Comparison of ENCODE assay signal across 11 mouse cellular contexts in the genomic region with DNA sequence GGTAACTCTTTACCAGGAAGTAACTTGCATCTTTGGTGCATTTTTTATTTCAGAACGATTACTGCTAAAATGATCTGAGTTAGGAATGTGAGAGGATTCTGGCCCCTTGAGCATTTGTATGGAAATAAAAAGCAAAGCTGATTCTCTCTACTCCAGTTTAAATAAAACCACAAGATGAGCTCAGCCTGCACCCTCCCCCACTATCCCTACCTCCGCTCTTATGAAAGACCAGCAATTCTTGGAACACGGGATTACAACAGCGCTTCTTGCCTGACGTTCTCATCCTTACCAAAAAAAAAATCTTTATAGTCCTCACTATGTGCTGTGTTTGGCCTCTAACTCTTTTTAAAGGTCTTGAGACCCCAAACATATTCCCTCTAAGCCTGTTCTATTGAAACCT.
DNase-seq lines count a peak whose midpoint lies in the region; ATAC-seq and TF ChIP-seq lines count a peak whose summit lies in the region.
"Had no signal": no experiment of that assay in that cellular context is flagged by ENCODE, and none has a peak within 500 bp of the region (broad histone marks: within the 10 kb centered on the region; RNA-seq: fewer than 3 reads in every experiment).

No protein-coding gene starts in this region.

- no peak for DNase-seq in frontal cortex, postnatal 14 days (ENCODE audit: low spot score in 2 of 2)
- DNase-seq in liver, adult 2 months (ENCODE audit: extremely low read depth, low read depth, low spot score) = peak; percentile 3
- DNase-seq in liver (no peak), adipocyte (ENCODE audit: low spot score) (peak; percentile 86)
- peak; percentile 45 to 47 for DNase-seq in right cerebral cortex, postnatal 10 days (ENCODE audit: low spot score in 2 of 2)
- DNase-seq in natural killer cell, adult 2 months (ENCODE audit: low spot score in 2 of 2) = no peak
- no peak for DNase-seq in hindbrain, embryonic 10.5 days (ENCODE audit: low spot score)
- DNase-seq: kidney, adult 11 months had no signal

- H3K27ac ChIP-seq in liver, adult 2 months (replicated peaks; ENCODE audit: insufficient read depth, low read depth, low read length) = no peak overlapping the region
- no peak overlapping the region for H3K27ac ChIP-seq in hindbrain, embryonic 10.5 days
- H3K27ac ChIP-seq: hindbrain, embryonic 13.5 days; midbrain, embryonic 13.5 days had no signal

- no peak overlapping the region for H3K9ac ChIP-seq in liver, adult 2 months (ENCODE audit: low read depth, low read length)
- H3K9ac ChIP-seq: hindbrain, embryonic 13.5 days; midbrain, embryonic 13.5 days had no signal

- no peaks in the 10 kb centered on the region for H3K36me3 ChIP-seq in liver, adult 2 months (ENCODE audit: control insufficient read depth, insufficient read depth, low read length)
- no peaks in the 10 kb centered on the region for H3K36me3 ChIP-seq in hindbrain, embryonic 10.5 days
- H3K36me3 ChIP-seq: hindbrain, embryonic 13.5 days; midbrain, embryonic 13.5 days had no signal

- no peak overlapping the region for H3K4me3 ChIP-seq in liver, adult 2 months (ENCODE audit: insufficient read depth, low read depth, low read length)
- H3K4me3 ChIP-seq in hindbrain, embryonic 10.5 days = no peak overlapping the region
- H3K4me3 ChIP-seq: hindbrain, embryonic 13.5 days; midbrain, embryonic 13.5 days had no signal

- WGBS in liver, adult 2 months = 58% methylated on average over 5 of the region's 5 CpGs
- 82% methylated on average over 5 of the region's 5 CpGs for WGBS in hindbrain, embryonic 10.5 days

- no peaks in the 10 kb centered on the region for H3K4me1 ChIP-seq in liver, adult 2 months (ENCODE audit: control insufficient read depth, insufficient read depth, low read length)
- H3K4me1 ChIP-seq in hindbrain, embryonic 10.5 days (replicated peaks) = peaks cover 5% of the 10 kb centered on the region
- H3K4me1 ChIP-seq: midbrain, embryonic 13.5 days had no signal

- no peaks in the 10 kb centered on the region for H3K79me2 ChIP-seq in liver, adult 2 months (ENCODE audit: control insufficient read depth, insufficient read depth, low read length)

- ATAC-seq in frontal cortex, adult (ENCODE audit: low TSS enrichment) = peak; percentile 83
- ATAC-seq: midbrain, embryonic 13.5 days had no signal

- TF ChIP-seq CTCF in liver, adult 2 months (IDR thresholded peaks at IDR 0.05; ENCODE audit: low read depth, low read length) = no peak

- H3K27me3 ChIP-seq in liver, adult 2 months (ENCODE audit: control insufficient read depth, insufficient read depth, low read length) = no peaks in the 10 kb centered on the region
- no peaks in the 10 kb centered on the region for H3K27me3 ChIP-seq in hindbrain, embryonic 10.5 days (ENCODE audit: insufficient read depth, poor library complexity, severe bottlenecking)

- TF ChIP-seq POLR2A in liver, adult 2 months (IDR thresholded peaks at IDR 0.05; ENCODE audit: extremely low read depth, insufficient read depth, low read length) = no peak

- no peaks in the 10 kb centered on the region for H3K9me3 ChIP-seq in hindbrain, embryonic 10.5 days
- H3K9me3 ChIP-seq: hindbrain, embryonic 13.5 days; midbrain, embryonic 13.5 days had no signal

Comparison
In these comparisons a context has a peak if more than half of its experiments do, and no peak if none do; other contexts are left out.
1. DNase-seq: peak in liver, adult 2 months (single experiment), adipocyte (single experiment) and right cerebral cortex, postnatal 10 days (2 of 2); none in frontal cortex, postnatal 14 days (0 of 2), liver (single experiment), natural killer cell, adult 2 months (0 of 2) and hindbrain, embryonic 10.5 days (single experiment).